Mouse (Mus musculus) CH12.LX (cell line): ENCODE data around the gene Nkiras1. TPM values are rescaled to one million over a fixed set of nuclear protein-coding genes. Genes with fewer than 3 reads are reported as not detected.

ENCODE experiments used
- DNase-seq: peaks from one replicate; pipeline ENCODE4 v3.0.0-alpha.2; 2013; ENCODE audit errors: extremely low read depth
- H3K27ac ChIP-seq: 2 replicates; pipeline ENCODE4 v1.5.1; 2012; ENCODE audit warnings: low read depth, mild to moderate bottlenecking, control low read depth, moderate library complexity; ENCODE audit not compliant: insufficient read depth
- H3K27me3 ChIP-seq: replicated peaks from 2 replicates; pipeline ENCODE3; 2012; ENCODE audit warnings: inconsistent platforms
- H3K36me3 ChIP-seq, 2 experiments: replicated peaks in 1 of 2; 2 replicates each; pipeline versions ENCODE3 to v1.6.1; 2012; ENCODE audit warnings: inconsistent platforms in 1 of 2, low read length in 1 of 2, mild to moderate bottlenecking in 1 of 2, mixed read lengths in 1 of 2, moderate library complexity in 1 of 2; ENCODE audit not compliant: control insufficient read depth in 1 of 2, insufficient read depth in 1 of 2
- H3K4me1 ChIP-seq, 2 experiments: 2 replicates each; pipeline ENCODE4 v1.6.1; 2012; ENCODE audit warnings: inconsistent platforms in 1 of 2, moderate library complexity in 1 of 2; ENCODE audit not compliant: insufficient read depth in 2 of 2, control insufficient read depth in 1 of 2
- H3K4me2 ChIP-seq: 2 replicates; pipeline ENCODE4 v1.6.1; 2012; ENCODE audit warnings: low read depth, mild to moderate bottlenecking, control low read depth; ENCODE audit not compliant: poor library complexity, insufficient read depth, severe bottlenecking
- H3K4me3 ChIP-seq, 3 experiments: fragments of 150-350 bp in 1 of 3; sonication (generic) in 1 of 3; replicated peaks in 1 of 3; 2 replicates each; pipeline versions ENCODE3 to v1.5.1; 2011 to 2012; ENCODE audit warnings: low read depth in 2 of 3, low read length in 2 of 3, mild to moderate bottlenecking in 2 of 3, moderate library complexity in 2 of 3, control low read depth in 1 of 3, improper control_type of control experiment in 1 of 3, inconsistent platforms in 1 of 3, mixed read lengths in 1 of 3; ENCODE audit not compliant: poor library complexity in 1 of 3
- H3K79me2 ChIP-seq: replicated peaks from 2 replicates; pipeline ENCODE4 v1.6.1; 2012; ENCODE audit warnings: mild to moderate bottlenecking, moderate library complexity; ENCODE audit not compliant: control insufficient read depth, poor library complexity, insufficient read depth, severe bottlenecking; ENCODE audit errors: extremely low read depth
- H3K9ac ChIP-seq: 2 replicates; pipeline ENCODE4 v1.6.1; 2012; ENCODE audit warnings: low read depth, mild to moderate bottlenecking, control low read depth, moderate library complexity; ENCODE audit not compliant: insufficient read depth
- H3K9me3 ChIP-seq: replicated peaks from 2 replicates; pipeline ENCODE3; 2012; ENCODE audit warnings: low read length, inconsistent platforms, mixed read lengths
- BHLHE40 ChIP-seq: IDR thresholded peaks from 2 replicates; pipeline ENCODE4 v1.6.1; 2011; ENCODE audit warnings: mild to moderate bottlenecking, low read depth, low read length, improper control_type of control experiment
- CHD1 ChIP-seq: IDR thresholded peaks from 2 replicates; pipeline ENCODE4 v1.6.1; 2012; ENCODE audit warnings: low read depth, low read length, improper control_type of control experiment, inconsistent platforms
- CTCF ChIP-seq, 2 experiments: IDR thresholded peaks in 1 of 2; conservative IDR thresholded peaks in 1 of 2; 2 replicates each; pipeline ENCODE4 v1.5.1; 2011 to 2012; ENCODE audit warnings: low read depth in 2 of 2, low read length in 2 of 2, improper control_type of control experiment in 1 of 2, inconsistent platforms in 1 of 2, mild to moderate bottlenecking in 1 of 2, moderate library complexity in 1 of 2
- ELF1 ChIP-seq: IDR thresholded peaks from 2 replicates; pipeline ENCODE4 v1.6.1; 2014; ENCODE audit warnings: low read depth, mild to moderate bottlenecking, inconsistent platforms, low read length, improper control_type of control experiment
- NELFE ChIP-seq: IDR thresholded peaks from 2 replicates; pipeline ENCODE4 v1.6.1; 2011; ENCODE audit warnings: low read depth, low read length, improper control_type of control experiment
- NRF1 ChIP-seq: IDR thresholded peaks from 2 replicates; pipeline ENCODE4 v1.6.1; 2014; ENCODE audit warnings: low read depth, mild to moderate bottlenecking, inconsistent platforms, low read length, improper control_type of control experiment, moderate library complexity
- PAX5 ChIP-seq: IDR thresholded peaks from 2 replicates; pipeline ENCODE4 v1.6.1; 2012; ENCODE audit warnings: low read length, inconsistent platforms, mixed read lengths
- POLR2A ChIP-seq: IDR thresholded peaks from 2 replicates; pipeline ENCODE4 v1.6.1; 2011; ENCODE audit warnings: low read depth, mild to moderate bottlenecking, improper control_type of control experiment, low read length
- POLR2AphosphoS2 ChIP-seq: IDR thresholded peaks from 2 replicates; pipeline ENCODE4 v1.6.1; 2011; ENCODE audit warnings: low read depth, low read length, improper control_type of control experiment
- SIN3A ChIP-seq: IDR thresholded peaks from 2 replicates; pipeline ENCODE4 v1.6.1; 2012; ENCODE audit warnings: low read length, improper control_type of control experiment, inconsistent platforms
- SMC3 ChIP-seq: IDR thresholded peaks from 2 replicates; pipeline ENCODE4 v1.6.1; 2011; ENCODE audit warnings: low read depth, low read length, improper control_type of control experiment
- TCF12 ChIP-seq: IDR thresholded peaks from 2 replicates; pipeline ENCODE4 v1.6.1; 2014; ENCODE audit warnings: low read depth, mild to moderate bottlenecking, inconsistent platforms, low read length, improper control_type of control experiment
- UBTF ChIP-seq: IDR thresholded peaks from 2 replicates; pipeline ENCODE4 v1.6.1; 2012; ENCODE audit warnings: low read depth, mild to moderate bottlenecking, inconsistent platforms, low read length, improper control_type of control experiment, moderate library complexity
- USF1 ChIP-seq: IDR thresholded peaks from 2 replicates; pipeline ENCODE4 v1.6.1; 2014; ENCODE audit warnings: low read depth, mild to moderate bottlenecking, inconsistent platforms, low read length, improper control_type of control experiment
- ZC3H11A ChIP-seq: IDR thresholded peaks from 2 replicates; pipeline ENCODE4 v1.6.1; 2012; ENCODE audit warnings: low read depth, mild to moderate bottlenecking, inconsistent platforms, low read length, improper control_type of control experiment
- ZKSCAN1 ChIP-seq: IDR thresholded peaks from 2 replicates; pipeline ENCODE4 v1.6.1; 2012; ENCODE audit warnings: low read depth, inconsistent platforms, low read length, improper control_type of control experiment, borderline replicate concordance
- dilution Hi-C: fragments of 300-500 bp; cut with MboI; formaldehyde crosslinking; loops from 2 replicates; pipeline ENCODE4 v1.14.3; 2020; ENCODE audit warnings: low sequenced_read_pairs; ENCODE audit not compliant: extremely low pct_unique_long_range_greater_than_20kb, extremely low pct_ligation_motif_present
- in situ Hi-C: fragments of 300-500 bp; cut with MboI; formaldehyde crosslinking; loops from 3 replicates; pipeline ENCODE4 v1.14.3; 2019; ENCODE audit warnings: low sequenced_read_pairs, low pct_ligation_motif_present, low pct_unique_long_range_greater_than_20kb, mixed read lengths
- polyA plus RNA-seq: library from polyadenylated mRNA; unstranded; fragments of >175 nt; gene quantifications from 2 replicates; pipeline ENCODE4 v1.2.1, GENCODE M21; 2012; ENCODE audit warnings: low read depth; ENCODE audit not compliant: insufficient read length
- total RNA-seq, 2 experiments: library from RNA; depleted of rRNA; stranded (reverse); fragments of 300-350 nt in 1 of 2; fragments of >200 nt in 1 of 2; gene quantifications; 2 replicates each; pipeline ENCODE4 v1.2.3; 2012 to 2014

Gene Nkiras1
- total and polyA plus RNA-seq, 3 experiments, result 5.5 to 9.8 (median 9.2) TPM

DNA sequence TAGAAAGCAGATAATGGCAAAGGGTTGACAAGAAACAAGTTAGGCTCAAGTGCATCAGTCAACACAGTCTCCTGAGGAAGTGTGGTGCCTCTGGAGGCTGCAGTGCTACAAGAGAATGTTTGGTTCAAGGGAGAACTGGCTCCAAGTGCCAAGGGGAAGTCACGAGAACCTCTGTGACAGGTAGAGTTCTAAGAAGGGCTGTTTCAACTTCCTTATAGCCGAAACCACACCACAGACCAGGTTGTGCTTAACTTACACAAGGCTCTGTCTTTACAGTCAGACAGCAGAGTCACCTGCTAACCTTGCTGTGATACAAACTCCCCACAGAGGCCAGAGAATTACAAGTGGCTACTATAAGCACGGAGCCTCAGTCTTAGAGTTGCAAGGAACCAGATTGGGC is 30.7 kb downstream of the Nkiras1 start:
- in situ Hi-C loops, result no loop called here
- Histone ChIP-seq H3K4me1 (peaks cover 3 to 65% of the 10 kb centered on the region in 2 experiments), H3K9me3 (no peaks in the 10 kb centered on the region), H3K4me2 (no peak overlapping the region), H3K27me3 (no peaks in the 10 kb centered on the region), H3K27ac (no peak overlapping the region)
- TF ChIP-seq PAX5 (no peak), NELFE (no peak), USF1 (no peak), SMC3 (no peak), TCF12 (no peak), ELF1 (no peak), NRF1 (no peak), SIN3A (no peak), BHLHE40 (no peak), POLR2AphosphoS2 (no peak), ZKSCAN1 (no peak)
- TF ChIP-seq, all 38 proteins: peak for 0
- Histone ChIP-seq H3K36me3 (peaks cover 6 to 43% of the 10 kb centered on the region in 2 experiments), H3K9ac (no peak overlapping the region), H3K4me3 (no peak overlapping the region), H3K79me2 (0 out of 2 replicates have a peak, but pooled peaks cover 3% of the 10 kb centered on the region)
- peak; percentile 35 for DNase-seq
- dilution Hi-C loops, result no loop called here

DNA sequence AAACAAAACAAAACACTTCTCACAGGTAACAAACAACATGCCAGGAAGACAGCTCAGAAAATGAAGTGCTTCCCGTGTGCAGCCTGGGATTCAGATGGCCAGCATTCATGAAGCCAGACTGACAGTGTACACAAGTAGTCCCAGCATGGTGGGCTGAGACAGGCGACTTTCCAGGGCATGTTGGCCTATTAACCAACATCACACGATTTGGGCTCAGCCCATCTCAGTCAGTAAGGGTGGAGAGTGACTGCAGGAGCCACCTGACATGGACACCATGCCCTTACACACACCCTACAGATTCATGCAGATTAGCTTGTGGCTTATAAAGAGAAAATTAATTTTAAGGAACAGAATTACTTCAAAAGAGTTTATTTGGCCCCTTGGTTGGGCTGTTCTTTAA is 31.8 kb downstream of the Nkiras1 start:
- in situ Hi-C loops, result no loop called here
- no peak for TF ChIP-seq POLR2A
- TF ChIP-seq UBTF, result no peak
- DNase-seq, result no peak
- peaks cover 3 to 53% of the 10 kb centered on the region in 2 experiments for H3K4me1 ChIP-seq
- dilution Hi-C loops, result no loop called here
- peaks cover 6 to 51% of the 10 kb centered on the region in 2 experiments for H3K36me3 ChIP-seq
- no peaks in the 10 kb centered on the region for H3K27me3 ChIP-seq
- H3K9me3 ChIP-seq, result no peaks in the 10 kb centered on the region
- H3K9ac ChIP-seq, result no peak overlapping the region
- no peak overlapping the region for H3K27ac ChIP-seq
- no peak overlapping the region for H3K4me2 ChIP-seq
- 0 out of 2 replicates have a peak, but pooled peaks cover 3% of the 10 kb centered on the region for H3K79me2 ChIP-seq
- H3K4me3 ChIP-seq, result no peak overlapping the region

DNA sequence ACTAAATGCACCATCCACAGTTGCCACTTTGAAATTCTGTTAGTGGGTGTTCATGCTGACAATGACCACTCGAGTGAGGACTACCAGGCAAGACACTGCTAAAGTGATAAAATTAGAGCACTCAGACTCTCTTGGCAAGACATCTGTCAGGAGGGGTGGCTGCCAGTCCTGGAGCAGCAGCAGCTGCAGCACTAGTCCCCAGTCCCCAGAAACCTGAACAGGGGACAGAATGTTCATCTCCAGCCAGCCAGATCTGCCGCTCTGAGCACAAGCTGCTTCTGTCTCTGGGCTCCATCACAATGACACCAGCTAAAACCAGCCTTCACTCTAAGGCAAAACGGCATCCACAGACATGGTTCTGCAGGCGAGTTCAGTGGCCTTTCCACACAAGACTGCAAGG is 32.3 kb downstream of the Nkiras1 start:
- no peak overlapping the region for H3K27ac ChIP-seq
- TF ChIP-seq ELF1 (no peak), CHD1 (no peak), CTCF (conservative IDR thresholded peaks at IDR 0.05 in 1 of 2, IDR thresholded peaks at IDR 0.05 in 1 of 2; ENCODE audit: low read depth in 2 of 2, low read length in 2 of 2) (no peak), ZC3H11A (no peak), POLR2A (no peak)
- TF ChIP-seq, all 38 proteins: peak for 0
- Histone ChIP-seq H3K4me1 (peaks cover 3 to 49% of the 10 kb centered on the region in 2 experiments), H3K36me3 (peaks cover 6 to 54% of the 10 kb centered on the region in 2 experiments), H3K4me2 (no peak overlapping the region), H3K79me2 (0 out of 2 replicates have a peak, but pooled peaks cover 3% of the 10 kb centered on the region), H3K4me3 (no peak overlapping the region), H3K27me3 (no peaks in the 10 kb centered on the region), H3K9ac (no peak overlapping the region), H3K9me3 (no peaks in the 10 kb centered on the region)
- no peak for DNase-seq
- in situ Hi-C loops (no loop called here), dilution Hi-C loops (no loop called here)
